Mouse (Mus musculus) lung, postnatal 0 days (tissue): ENCODE results near the gene Immp2l.

Experiments
- CTCF ChIP-seq: IDR thresholded peaks from 2 replicates; pipeline ENCODE4 v1.5.1; 2016; ENCODE audit warnings: antibody characterized with exemption, mild to moderate bottlenecking
- EP300 ChIP-seq: IDR thresholded peaks from 2 replicates; pipeline ENCODE4 v1.6.1; 2016; ENCODE audit warnings: antibody characterized with exemption, mild to moderate bottlenecking, control low read depth

DNA sequence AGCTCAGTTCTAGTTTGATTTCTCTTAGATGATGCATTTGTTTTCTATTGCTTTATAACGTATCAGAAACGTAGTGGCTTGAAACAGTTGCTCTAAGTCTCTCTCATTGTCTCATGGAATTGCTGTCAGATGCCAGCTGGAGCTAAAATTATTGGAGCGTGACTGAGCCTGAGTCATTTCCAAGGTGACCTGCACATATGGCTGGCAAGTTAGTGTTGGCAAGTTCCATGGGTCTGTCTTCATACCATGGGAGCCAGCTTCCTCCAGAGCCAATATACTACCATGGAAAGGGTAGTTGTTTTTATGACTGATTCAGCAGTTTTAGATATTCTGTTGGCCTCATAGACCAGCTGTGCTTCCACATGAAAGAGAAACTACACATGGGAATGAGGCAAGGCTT is 9.3 kb downstream of the Immp2l start:
- TF ChIP-seq CTCF (no peak), EP300 (no peak)
